Mouse (Mus musculus) forelimb bud, embryonic 11.5 days (tissue): ENCODE data around the gene P2rx3.

Source experiments
- DNase-seq: peaks from one replicate; pipeline ENCODE4 v3.0.0-alpha.2; 2012; ENCODE audit warnings: low read depth, low spot score

The P2rx3 gene

GRCm38 (mm10) chr2:85037047-85038026 is at the start of gene P2rx3, which contains the start of gene Ssrp1:
P2rx3 (minus strand) TSS chr2:85037462.
Ssrp1 (plus strand) TSS chr2:85037234.
- peak; percentile 93 for DNase-seq

GRCm38 (mm10) chr2:85073751-85074150 is 36.5 kb upstream of the P2rx3 start:
- DNase-seq, result no peak

- DNase-seq, result no peak
Measured at GRCm38 (mm10) chr2:85071921-85072320, 34.7 kb upstream of the P2rx3 start.

- DNase-seq, result no peak
Measured at GRCm38 (mm10) chr2:85070086-85070485, 32.8 kb upstream of the P2rx3 start.

DNA sequence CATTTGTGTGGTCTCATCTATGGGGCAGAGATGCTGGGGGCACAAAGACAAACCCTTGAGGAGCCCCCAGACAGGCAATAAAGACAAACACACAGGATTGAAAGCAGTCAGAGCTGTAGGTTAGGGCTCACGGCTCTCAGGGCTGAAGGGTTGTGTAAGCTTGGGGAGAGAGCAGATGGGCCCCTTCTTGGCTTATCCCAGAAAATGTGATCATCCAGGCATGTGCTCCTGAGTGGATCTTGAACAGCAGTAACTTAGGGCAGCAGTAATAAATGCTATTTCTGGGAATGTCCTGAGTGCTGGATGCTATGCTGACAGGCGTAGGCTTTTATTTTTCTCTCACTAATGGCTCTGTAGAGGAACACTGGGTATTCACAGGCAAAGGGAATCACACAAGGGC is 31.4 kb upstream of the P2rx3 start:
- no peak for DNase-seq

GRCm38 (mm10) chr2:85067903-85068625 is 30.8 kb upstream of the P2rx3 start:
- DNase-seq, result no peak

DNA sequence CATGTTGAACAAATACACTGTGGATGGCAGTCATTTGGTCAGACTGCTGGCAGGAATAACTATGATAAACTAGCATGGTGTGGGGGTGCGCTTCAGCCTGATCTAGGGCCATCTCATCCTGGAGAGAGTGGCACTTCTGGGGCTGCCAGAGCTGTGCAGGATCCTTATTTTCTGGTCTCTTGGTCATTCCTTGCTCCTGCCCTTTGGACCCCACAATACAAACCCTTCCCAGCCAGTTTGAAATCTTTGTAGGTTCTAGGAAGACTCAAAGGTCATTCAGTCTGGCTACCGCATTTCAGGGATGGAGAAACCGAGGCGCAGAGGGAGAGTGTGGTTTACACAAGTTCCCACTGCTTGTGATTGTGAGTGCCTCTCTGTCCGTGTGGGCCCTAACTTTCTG is 29.7 kb upstream of the P2rx3 start:
- no peak for DNase-seq

- DNase-seq, result no peak
Measured at GRCm38 (mm10) chr2:85065141-85065875, 28.0 kb upstream of the P2rx3 start.

DNA sequence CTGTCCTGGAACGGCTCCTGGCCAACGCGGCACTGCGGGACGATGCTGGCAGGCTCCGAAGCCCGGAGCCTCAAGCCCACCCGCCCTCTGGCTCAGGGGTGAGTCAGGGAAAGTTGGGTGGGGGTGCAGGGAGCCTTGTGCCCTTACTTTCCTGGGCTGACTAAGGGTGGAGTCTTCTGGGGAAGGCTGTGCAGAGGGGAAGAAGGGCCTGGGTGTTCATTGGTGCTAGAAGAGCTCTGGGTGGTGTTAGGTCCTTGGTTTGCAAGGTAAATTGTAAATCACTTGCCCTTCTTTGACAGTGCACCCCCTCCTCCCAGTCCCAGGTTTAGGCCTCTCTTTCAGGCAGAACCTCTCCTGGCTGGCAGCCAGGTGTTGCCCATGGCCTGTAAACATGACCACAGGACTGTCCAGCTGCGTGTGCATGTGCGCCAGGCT is 23.9 kb upstream of the P2rx3 start:
- no peak for DNase-seq

DNA sequence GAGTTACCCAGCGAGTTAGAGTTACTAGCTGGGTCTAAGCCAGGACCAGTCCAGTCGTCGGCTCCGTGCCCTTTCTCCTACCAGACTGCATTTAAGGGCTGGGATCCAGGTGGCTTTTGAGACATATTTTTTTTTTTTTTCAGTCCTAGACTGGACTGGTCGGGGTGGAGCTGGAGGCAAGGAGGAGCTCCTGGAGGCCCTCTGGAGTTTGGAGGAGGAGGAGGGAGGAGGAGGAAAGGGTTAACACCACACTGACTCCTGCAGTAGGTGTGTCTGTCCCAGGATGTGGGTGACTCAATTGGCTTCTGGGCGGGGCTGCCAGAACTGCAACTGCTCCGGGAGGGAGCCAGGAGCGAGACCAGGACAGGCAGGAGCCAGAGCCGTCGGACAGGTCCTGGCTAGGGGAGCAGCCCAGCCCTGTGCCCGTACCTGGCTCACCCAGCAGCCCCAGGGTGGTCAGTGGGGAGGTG is 23.4 kb upstream of the P2rx3 start:
- peak; percentile 45 for DNase-seq

- no peak for DNase-seq
Measured at GRCm38 (mm10) chr2:85059677-85060076, 22.4 kb upstream of the P2rx3 start.

- no peak for DNase-seq
Measured at GRCm38 (mm10) chr2:85056711-85057110, 19.4 kb upstream of the P2rx3 start.

- DNase-seq, result no peak
Measured at GRCm38 (mm10) chr2:85053192-85053816, 16.0 kb upstream of the P2rx3 start.

- DNase-seq, result no peak
Measured at GRCm38 (mm10) chr2:85050746-85051145, 13.5 kb upstream of the P2rx3 start.

DNA sequence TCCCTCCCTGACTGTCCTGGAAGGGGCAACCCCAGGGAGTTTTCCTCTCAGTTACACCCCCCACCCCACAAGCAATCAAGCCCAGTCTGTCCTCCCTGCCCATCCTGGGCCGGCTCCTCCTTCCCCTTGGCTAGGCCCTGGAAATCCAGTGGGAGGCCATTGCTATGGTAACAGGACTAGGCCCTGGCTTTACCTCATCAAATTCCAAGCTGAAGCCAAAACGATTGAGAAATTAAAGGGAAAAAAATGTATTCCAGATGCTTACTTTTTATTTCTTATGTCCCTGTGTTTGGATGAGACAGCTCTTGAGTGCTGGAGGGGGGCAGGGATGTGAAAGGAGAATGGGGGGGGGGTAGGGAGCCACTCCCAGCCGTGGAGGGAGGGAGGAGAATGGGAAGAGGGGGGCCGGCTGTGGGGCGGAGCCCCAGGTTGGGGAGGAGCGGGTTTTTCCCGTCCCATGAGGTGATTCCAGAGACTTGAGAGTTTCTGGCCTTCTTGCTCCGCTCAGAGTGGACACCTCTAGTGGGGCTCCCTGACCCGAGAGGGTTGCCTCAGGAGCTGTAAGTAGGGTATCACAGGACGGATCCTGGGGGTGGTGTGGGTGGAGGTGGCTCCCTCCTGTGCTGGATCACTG is 12.9 kb upstream of the P2rx3 start:
- peak; percentile 62 for DNase-seq

- DNase-seq, result no peak
Measured at GRCm38 (mm10) chr2:85049277-85049676, 12.0 kb upstream of the P2rx3 start.

GRCm38 (mm10) chr2:85048168-85048751 is 11.0 kb upstream of the P2rx3 start:
- peak; percentile 48 for DNase-seq

GRCm38 (mm10) chr2:85047596-85048167 is 10.4 kb upstream of the P2rx3 start, which contains the start of gene Tnks1bp1:
Tnks1bp1 (plus strand) TSS chr2:85048022.
- peak; percentile 91 for DNase-seq

DNA sequence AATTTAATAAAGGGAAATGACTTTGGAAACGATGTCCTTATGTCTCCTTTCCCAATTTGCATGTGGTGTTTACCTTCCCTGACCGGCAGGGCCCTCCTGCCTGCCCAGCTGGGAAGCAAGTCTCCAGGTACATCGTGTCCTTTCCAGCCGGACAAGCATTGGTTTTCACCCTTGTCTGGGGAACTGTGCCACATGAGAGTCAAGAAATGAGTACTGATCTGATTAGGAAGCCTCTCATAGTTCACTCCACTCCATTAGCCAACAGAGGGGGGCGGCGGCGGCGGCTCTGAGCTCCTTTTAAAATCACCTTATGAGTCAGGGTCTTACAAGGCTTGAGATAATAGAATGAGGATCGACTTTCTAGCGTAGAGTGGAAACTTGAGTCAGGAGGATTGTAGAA is 9.8 kb upstream of the P2rx3 start:
- no peak for DNase-seq

GRCm38 (mm10) chr2:85046222-85046621 is 9.0 kb upstream of the P2rx3 start:
- no peak for DNase-seq
